Mouse (Mus musculus) right cerebral cortex, adult 2 months (tissue): ENCODE data around the gene H13.
A peak's percentile ranks its signal among the peaks of the same experiment; 100 is the strongest.

Source experiments
- DNase-seq, 2 experiments: peaks; one replicate each; pipeline ENCODE4 v3.0.0; 2021 to 2022; ENCODE audit warnings: low spot score in 2 of 2

The H13 gene

DNA sequence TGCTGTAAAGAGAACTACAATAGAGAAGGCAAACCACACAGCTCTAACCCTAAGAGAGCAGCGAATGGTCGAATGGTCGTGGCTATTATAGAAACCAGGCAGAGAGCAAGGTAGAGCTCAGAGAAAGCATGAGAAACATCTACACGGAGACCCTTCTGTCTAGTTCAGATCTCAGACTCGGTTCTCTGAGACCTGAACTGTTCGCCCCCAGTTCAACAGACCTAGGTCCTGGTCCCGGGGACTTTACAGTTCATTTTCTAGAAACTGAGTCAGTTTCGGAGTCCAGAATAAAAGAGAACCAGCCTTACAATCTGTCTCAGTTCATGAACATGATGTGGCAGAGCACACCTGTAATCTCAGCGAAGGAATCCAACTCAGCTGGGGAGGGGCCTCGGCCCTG is 65.2 kb downstream of the H13 start:
- DNase-seq: no peak

DNA sequence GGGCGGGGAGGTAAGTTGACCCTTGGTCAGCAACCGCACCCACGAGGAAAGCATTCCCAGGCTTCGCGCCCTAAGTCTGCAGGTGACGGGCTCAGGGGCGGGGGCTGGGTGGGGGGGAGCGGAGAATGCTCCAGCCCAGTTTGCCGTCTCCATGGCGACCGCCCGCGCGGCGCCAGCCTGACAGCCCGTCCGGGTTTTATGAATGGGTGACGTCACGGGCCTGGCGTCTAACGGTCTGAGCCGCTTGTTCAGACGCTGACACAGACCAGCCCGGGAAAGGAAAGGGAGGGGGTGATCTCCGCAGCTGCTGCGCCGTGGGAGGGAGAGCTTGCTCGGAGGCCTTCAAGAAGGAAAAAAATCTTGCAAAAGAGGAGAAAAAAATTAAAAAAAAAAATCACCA is 65.7 kb downstream of the H13 start:
- peak; percentile 94 to 95 for DNase-seq

DNA sequence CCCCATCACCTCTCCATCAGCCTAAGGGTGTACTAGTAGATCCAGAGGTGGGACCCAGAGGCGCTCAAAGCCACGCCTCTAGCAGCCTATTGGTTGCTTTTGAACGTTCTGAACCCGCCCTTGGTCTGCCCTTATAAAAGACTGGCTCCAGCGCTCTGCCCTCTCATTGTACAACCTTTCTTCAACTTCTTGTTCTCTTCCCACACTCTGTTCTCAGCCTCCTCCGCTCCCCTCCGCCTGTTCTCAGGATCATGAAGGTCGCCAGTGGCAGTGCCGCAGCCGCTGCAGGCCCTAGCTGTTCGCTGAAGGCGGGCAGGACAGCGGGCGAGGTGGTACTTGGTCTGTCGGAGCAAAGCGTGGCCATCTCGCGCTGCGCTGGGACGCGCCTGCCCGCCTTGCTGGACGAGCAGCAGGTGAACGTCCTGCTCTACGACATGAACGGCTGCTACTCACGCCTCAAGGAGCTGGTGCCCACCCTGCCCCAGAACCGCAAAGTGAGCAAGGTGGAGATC is 66.9 kb downstream of the H13 start, which contains the start of gene Id1:
Gene Id1, plus strand, starts transcription at position 162 of the 512 bp plus-strand sequence.
- peak; percentile 56 to 64 for DNase-seq

DNA sequence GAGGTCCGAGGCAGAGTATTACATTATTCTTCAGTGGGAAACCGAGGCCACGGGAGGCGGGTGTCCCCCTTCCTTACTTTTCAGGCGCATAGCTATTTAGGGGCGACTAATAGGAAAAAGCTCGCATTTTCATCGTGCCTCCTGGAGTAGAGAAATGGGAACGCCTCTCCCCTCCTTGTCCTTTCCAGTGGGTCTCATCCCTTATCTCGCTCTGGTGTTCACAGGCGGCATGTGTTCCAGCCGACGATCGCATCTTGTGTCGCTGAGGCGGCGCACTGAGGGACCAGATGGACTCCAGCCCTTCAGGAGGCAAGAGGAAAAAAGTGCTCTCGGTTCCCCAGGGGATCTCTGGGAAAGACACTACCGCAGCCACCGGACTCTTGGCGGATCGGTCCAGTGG is 67.5 kb downstream of the H13 start:
- DNase-seq: no peak

DNA sequence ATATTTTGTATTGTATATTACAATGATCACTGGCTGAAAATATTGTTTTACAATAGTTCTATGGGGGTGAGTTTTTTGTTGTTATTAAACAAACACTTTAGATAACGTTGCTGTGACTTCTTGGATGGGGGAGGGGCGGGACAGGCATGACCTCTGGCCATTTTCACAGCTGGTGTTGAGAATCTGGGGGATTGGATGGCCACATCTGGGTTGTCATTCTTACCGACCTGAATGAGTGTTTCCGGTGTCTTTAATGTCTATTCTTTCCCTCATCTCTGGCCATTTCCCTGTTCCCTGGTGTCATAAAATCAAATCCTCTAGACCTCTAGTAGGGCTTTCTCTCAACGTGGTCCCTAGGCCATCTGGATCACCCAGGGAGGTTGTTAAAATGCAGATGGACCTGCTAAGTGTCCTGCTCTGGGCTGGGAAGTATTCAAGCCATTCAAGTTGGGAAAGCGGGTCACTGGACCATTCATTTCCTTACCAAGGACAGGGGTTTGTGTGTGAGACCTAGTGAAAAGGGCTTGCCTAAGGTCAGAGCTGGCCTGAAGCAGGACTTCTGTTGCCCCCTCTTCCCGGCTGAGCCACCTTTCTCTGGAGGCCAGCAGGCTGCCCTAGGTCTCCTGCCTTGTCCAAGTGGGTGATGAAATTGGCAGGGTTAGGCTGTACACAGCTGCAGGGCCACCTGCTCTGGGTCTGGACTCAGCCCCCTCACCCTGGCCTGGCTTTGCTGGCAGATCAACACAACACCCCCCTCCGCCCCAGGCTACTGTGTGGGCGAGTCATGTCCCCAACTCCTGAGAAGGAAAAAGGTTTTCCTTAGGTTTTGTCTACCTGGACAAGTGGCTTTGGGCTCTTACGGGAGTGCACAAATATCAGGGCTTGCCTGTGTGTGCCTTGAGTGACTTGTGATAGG is 68.3 kb downstream of the H13 start:
- DNase-seq: no peak

DNA sequence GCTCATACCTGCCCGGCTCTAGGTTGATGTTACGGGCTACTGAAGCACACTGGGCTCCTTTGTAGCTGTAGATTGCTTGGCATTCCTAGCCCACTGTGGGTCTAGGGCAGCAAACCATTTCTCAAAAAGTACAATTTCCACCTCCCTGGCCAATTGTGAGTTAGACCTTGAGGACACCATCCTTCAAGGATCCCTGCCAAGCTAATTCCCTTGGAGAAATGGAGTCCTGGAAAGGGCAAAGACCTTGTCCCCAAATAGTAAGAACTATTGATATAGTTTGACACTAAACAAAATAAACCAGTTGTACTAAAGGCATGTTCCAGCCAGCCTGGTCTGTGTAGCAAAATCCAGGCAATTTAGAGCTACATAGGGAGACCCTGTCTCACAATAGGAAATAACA is 69.1 kb downstream of the H13 start:
- DNase-seq: no peak

DNA sequence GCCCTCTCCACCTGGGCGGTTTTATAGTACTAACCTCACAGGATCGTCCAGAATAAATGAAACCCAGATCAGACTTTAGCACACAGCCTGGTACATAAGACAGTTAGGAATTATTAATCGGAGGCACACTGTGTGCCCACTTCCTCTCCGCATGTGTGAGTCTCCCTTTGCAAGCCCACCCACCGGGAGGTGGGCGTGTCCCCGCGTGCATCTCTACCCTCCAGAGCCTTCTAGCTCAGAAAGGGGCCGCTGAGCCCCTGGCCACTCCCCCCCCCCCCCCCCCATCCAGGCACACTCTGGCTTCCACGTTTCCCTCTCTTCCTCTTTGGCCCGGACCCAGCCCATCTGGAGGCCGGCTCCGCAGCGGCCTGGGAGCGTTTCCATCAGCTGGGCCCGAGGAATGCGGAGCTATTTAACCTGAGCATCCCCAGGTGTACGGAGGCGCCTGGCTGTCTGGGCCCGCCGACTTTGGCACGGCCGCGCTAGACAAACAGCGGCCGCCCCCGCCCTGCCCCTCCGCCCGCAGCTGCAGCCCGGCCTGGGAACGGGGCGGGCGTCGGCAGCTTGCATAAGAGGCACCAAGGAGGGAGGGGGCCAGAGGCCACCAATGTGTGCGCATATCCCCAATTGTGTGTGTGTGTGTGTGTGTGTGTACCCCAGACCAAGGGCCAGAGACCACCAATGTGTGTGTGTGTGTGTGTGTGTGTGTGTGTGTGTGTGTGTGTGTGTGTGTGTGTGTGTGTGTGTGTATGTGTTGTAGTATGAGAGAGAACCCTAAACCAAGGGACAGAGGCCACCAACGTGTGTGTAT is 70.0 kb downstream of the H13 start:
- DNase-seq: no peak

DNA sequence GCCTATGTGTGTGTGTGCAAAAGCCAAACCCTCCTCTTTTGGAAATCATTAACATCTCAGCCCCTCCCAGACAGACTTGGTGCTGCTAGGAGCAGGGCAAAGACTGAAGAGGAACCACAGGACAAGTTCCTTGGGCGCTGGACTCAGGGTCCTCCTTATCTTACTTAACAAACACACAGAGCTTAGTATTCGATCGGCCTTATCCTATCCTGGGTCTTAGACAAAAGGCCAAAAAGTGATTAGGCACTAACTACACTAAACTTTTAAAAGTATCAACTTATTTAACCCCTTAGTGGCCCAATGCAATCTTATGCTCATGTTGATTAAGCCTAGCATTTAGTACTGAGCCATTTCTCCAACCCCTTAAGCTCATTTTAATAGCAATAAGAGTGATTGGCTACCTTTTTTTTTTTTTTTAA is 70.6 kb downstream of the H13 start:
- DNase-seq: no peak

DNA sequence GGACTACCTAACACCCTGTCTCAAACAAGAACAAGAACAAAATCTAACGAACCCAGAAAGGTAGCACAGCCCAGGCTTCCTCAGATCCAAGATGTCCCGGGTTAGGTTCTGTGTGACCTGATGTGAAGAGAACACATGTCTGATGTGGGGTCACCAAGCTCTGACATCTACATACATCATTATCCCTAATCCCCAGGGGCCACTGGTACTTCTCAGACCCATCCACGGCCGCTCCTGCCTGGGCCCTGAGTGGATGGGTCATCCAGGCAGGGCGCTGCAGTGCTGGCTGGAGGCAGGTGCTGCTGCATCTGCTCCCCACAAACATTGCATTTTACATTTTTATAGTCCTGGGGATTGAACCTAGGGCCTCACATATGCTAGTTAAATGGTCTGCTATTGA is 71.2 kb downstream of the H13 start:
- DNase-seq: no peak

DNA sequence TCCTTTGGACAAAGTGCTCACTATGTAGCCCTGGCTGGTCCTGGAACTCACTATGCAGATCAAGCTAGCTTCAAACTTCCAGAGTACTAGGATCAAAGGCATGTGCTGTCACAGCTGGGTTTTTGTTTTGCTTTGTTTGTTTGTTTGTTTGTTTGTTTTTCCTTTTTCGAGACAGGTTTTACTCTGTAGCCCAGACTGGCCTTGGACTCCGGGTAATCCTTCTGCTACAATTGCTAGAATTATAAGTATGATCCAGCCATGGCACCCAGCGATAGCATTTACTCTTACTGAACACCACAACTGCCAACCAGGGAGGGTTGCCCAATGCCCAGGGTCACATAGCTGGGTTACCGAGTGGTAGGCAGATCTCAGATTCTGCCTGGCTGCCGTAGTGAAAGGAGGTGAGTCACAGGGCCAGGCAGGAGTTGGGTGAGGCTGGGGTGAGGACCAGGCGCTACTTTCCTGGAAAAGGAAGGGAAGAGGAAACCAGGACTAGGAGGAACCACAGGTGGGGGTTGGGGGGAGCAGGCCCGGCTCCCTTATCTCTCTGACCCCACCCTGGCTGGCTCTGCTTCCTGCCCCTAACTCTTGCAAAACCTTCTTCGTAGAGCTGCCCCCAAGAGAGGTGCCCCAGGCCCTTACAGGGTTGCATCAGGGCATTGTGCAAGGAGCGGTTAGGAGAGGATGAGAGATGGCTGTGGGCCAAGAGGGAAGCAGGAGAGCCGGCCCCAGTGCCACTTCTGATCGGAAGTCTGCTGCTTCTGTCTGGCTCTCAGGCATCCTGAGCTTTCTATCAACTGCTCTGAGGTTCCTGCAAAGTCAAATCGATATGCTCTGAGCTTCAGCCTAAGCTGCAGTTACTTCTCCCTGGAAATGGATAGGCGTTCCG is 72.1 kb downstream of the H13 start:
- no peak for DNase-seq

DNA sequence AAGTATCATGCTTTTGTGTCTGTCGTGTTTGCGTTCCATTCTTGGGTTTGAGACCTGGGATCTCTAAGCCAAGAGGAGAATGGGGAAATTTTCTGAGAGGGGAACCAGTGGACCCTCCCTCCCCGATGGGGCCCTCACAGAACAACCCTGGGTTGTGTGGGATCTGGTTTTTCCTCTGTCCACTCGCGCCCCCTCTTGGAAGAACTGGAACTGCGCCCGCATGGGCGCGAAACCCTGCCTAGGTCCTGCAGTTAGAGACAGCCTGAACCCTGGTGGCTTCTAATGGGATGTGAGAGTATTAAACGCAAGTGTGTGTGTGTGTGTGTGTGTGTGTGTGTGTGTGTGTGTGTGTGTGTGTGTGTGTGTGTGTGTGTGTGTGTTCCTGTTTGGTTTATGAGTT is 73.2 kb downstream of the H13 start:
- DNase-seq: no peak

DNA sequence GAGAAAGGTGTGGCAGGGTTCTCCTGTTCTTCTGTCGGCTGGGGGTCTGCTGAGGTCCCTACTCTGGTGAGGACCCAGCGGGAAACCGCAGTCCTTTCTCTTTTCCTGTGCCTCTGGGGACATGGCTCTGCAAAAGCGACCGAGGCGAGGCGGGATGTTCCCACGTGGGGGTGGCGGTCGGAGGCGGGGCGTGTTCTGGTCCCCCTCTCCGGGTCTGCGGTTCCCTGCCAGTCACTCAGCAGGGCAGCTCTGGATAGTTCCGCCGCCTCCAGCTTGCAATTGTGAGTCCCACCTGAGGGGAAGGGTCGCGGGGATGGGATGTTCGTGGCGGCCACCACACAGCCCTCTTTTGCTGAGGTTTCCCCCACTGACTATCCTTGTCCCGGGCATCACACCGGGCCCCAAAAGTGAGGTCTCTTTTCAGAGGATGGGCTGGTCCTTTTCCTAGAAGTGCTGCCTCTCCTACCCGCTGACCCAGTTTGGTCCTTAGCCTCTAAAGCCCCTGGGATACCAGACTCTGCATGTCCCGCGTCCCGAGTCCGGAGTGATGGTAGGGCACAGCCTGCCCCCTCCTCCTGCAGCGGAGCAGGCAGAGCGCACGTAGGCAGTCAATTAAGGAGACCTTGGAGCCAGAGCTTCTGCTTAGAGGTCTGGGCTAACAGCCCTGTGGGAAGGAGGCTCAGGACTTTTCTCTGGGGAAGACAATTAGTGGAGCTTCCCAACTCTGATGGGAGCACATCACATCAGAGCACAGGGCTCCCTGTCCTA is 84.9 kb downstream of the H13 start, which contains the start of gene Cox4i2:
Gene Cox4i2, plus strand, starts transcription at position 230 of the 768 bp plus-strand sequence.
- DNase-seq: no peak

DNA sequence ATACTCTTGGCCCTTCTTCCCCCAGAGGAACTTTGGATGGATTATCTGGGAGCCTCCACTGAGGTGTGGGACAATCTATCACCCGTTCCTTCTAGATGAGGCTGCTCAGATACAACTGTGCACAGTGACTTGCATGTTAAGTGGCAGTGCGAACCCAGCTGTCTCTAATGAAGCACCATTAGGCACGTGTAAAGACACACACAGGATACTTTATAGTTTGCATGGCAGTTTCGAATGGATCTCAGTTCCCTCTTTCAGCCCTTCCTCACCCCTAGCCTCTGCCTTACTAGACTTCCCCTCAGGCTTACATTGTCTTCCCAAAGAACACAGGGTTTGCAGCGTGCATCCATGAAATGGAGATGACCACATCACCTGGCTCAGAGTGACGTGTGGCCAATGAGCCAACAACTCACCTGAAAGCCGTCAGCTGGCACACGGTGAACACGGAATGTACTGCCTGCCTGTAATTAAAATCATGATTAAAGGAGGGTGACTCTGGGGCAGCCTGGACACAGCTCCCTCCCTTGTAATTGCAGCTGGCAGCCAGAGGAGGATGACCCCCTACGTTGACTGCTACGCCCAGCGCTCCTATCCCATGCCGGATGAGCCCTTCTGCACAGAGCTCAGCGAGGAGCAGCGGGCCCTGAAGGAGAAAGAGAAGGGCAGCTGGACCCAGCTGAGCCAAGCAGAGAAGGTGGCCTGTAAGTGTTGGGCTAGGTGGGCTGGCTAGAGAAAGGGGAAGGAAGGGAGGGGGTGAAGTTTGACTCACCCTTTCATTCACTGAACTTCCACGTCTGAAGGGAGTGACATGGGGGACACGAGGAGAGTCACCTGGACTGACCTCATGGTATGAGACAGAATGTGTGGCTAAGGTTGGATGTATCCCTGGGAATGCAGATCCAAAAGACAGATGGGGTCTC is 87.5 kb downstream of the H13 start:
- DNase-seq: no peak

DNA sequence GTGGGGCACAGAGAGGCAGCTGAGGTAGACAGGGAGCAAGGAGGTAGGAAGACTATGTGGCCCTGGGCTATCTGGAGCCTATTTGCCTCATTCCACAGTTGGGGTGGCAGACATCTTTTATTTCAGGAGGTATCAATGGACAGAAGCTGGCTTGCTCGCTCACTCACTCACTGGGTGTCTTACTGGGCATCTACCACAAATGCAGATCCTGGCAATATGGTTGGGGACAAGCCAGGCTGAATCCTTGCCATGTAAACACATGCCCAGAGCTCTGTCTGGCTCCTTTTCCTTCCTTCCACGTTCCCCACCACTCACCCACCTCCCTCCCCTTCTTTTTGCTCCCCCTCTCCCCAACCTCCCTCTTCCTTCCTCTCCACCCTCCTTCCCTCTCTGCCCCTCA is 88.2 kb downstream of the H13 start:
- no peak for DNase-seq
